Mouse (Mus musculus): ENCODE measurements around the gene Gm28845. TPM values are rescaled to one million over a fixed set of nuclear protein-coding genes. Genes with fewer than 3 reads are reported as not detected.
"Not testable (repeated sequence)": the region's sequence is repeated elsewhere in the genome, so short reads cannot be mapped to it uniquely, and the experiment has no call there.

The Gm28845 gene
- polyA plus RNA-seq, 1 experiment from 2014 or later, result not detected

- Histone ChIP-seq H3K27me3 (ENCODE audit: insufficient read depth, poor library complexity, severe bottlenecking) (no peaks in the 10 kb centered on the region), H3K9me3 (no peaks in the 10 kb centered on the region), H3K4me1 (no peaks in the 10 kb centered on the region), H3K4me3 (no peak overlapping the region), H3K27ac (no peak overlapping the region), H3K36me3 (no peaks in the 10 kb centered on the region)
- WGBS, result 55% methylated on average over 2 of the region's 2 CpGs
- no peak for DNase-seq (ENCODE audit: low spot score)
Measured at GRCm38 (mm10) chr1:65090370-65090769, 29.0 kb downstream of the Gm28845 start.

GRCm38 (mm10) chr1:65088567-65089356, 30.6 kb downstream of the Gm28845 start:
- Histone ChIP-seq H3K9me3 (no peaks in the 10 kb centered on the region), H3K27ac (no peak overlapping the region), H3K4me3 (no peak overlapping the region), H3K4me1 (no peaks in the 10 kb centered on the region), H3K36me3 (no peaks in the 10 kb centered on the region), H3K27me3 (ENCODE audit: insufficient read depth, poor library complexity, severe bottlenecking) (no peaks in the 10 kb centered on the region)
- no peak for DNase-seq (ENCODE audit: low spot score)
- WGBS, result 70% methylated on average over 6 of the region's 6 CpGs

- WGBS, result 42% methylated on average over 7 of the region's 7 CpGs
- no peaks in the 10 kb centered on the region for H3K9me3 ChIP-seq
- H3K27ac ChIP-seq, result no peak within 1 kb of the TSS
- 0 out of 2 replicates have a peak, but pooled peaks cover 3% of the 10 kb centered on the region for H3K4me1 ChIP-seq
- H3K4me3 ChIP-seq, result 0 out of 2 replicates have a peak within 1 kb of the TSS, but pooled peaks have one; percentile 5
- H3K27me3 ChIP-seq (ENCODE audit: insufficient read depth, poor library complexity, severe bottlenecking), result 0 out of 2 replicates have a peak, but pooled peaks cover 4% of the 10 kb centered on the region
- DNase-seq (ENCODE audit: low spot score), result no peak
- no peaks in the 10 kb centered on the region for H3K36me3 ChIP-seq
Measured at GRCm38 (mm10) chr1:65082188-65082587, 37.2 kb downstream of the Gm28845 start, which contains the start of gene Crygb. Gene Crygb, minus strand, starts transcription at chr1:65082288.

GRCm38 (mm10) chr1:65075607-65076006, 43.8 kb downstream of the Gm28845 start:
- Histone ChIP-seq H3K9me3 (no peaks in the 10 kb centered on the region), H3K27ac (no peak overlapping the region), H3K36me3 (no peaks in the 10 kb centered on the region), H3K4me1 (no peaks in the 10 kb centered on the region), H3K27me3 (ENCODE audit: insufficient read depth, poor library complexity, severe bottlenecking) (no peaks in the 10 kb centered on the region), H3K4me3 (no peak overlapping the region)
- DNase-seq (ENCODE audit: low spot score), result no peak
- 14% methylated on average over 5 of the region's 5 CpGs for WGBS

GRCm38 (mm10) chr1:65073589-65073988, 45.8 kb downstream of the Gm28845 start, which contains the start of gene Crygc:
Gene Crygc, minus strand, starts transcription at chr1:65073689.
- no peaks in the 10 kb centered on the region for H3K36me3 ChIP-seq
- H3K4me1 ChIP-seq, result no peaks in the 10 kb centered on the region
- no peak for DNase-seq (ENCODE audit: low spot score)
- WGBS, result 70% methylated on average over 6 of the region's 6 CpGs
- H3K9me3 ChIP-seq, result no peaks in the 10 kb centered on the region
- no peak within 1 kb of the TSS for H3K4me3 ChIP-seq
- no peak within 1 kb of the TSS for H3K27ac ChIP-seq
- no peaks in the 10 kb centered on the region for H3K27me3 ChIP-seq (ENCODE audit: insufficient read depth, poor library complexity, severe bottlenecking)

GRCm38 (mm10) chr1:65067842-65068241, 51.5 kb downstream of the Gm28845 start:
- Histone ChIP-seq H3K9me3 (no peaks in the 10 kb centered on the region), H3K36me3 (no peaks in the 10 kb centered on the region), H3K4me3 (no peak overlapping the region), H3K27ac (no peak overlapping the region), H3K4me1 (no peaks in the 10 kb centered on the region), H3K27me3 (ENCODE audit: insufficient read depth, poor library complexity, severe bottlenecking) (no peaks in the 10 kb centered on the region)
- DNase-seq (ENCODE audit: low spot score), result no peak

- Histone ChIP-seq H3K4me1 (no peaks in the 10 kb centered on the region), H3K27me3 (ENCODE audit: insufficient read depth, poor library complexity, severe bottlenecking) (no peaks in the 10 kb centered on the region), H3K36me3 (no peaks in the 10 kb centered on the region), H3K4me3 (no peak overlapping the region), H3K9me3 (no peaks in the 10 kb centered on the region), H3K27ac (no peak overlapping the region)
- WGBS, result 90% methylated on average over 15 of the region's 15 CpGs
- DNase-seq (ENCODE audit: low spot score), result no peak
Measured at GRCm38 (mm10) chr1:65064201-65064600, 55.2 kb downstream of the Gm28845 start.

GRCm38 (mm10) chr1:65063352-65063751, 56.0 kb downstream of the Gm28845 start, which contains the start of gene Crygd:
Gene Crygd, minus strand, starts transcription at chr1:65063452.
- Histone ChIP-seq H3K36me3 (no peaks in the 10 kb centered on the region), H3K4me3 (no peak within 1 kb of the TSS), H3K27ac (no peak within 1 kb of the TSS), H3K4me1 (no peaks in the 10 kb centered on the region), H3K27me3 (ENCODE audit: insufficient read depth, poor library complexity, severe bottlenecking) (no peaks in the 10 kb centered on the region), H3K9me3 (no peaks in the 10 kb centered on the region)
- no peak for DNase-seq (ENCODE audit: low spot score)
- WGBS, result 82% methylated on average over 8 of the region's 8 CpGs

GRCm38 (mm10) chr1:65052140-65052539, 67.2 kb downstream of the Gm28845 start:
- Histone ChIP-seq H3K4me3 (no peak overlapping the region), H3K4me1 (peaks cover 7% of the 10 kb centered on the region), H3K27me3 (ENCODE audit: insufficient read depth, poor library complexity, severe bottlenecking) (no peaks in the 10 kb centered on the region), H3K9me3 (no peaks in the 10 kb centered on the region), H3K36me3 (no peaks in the 10 kb centered on the region), H3K27ac (no peak overlapping the region)
- 15% methylated on average over 2 of the region's 2 CpGs for WGBS
- DNase-seq (ENCODE audit: low spot score), result no peak

- H3K27me3 ChIP-seq (ENCODE audit: insufficient read depth, poor library complexity, severe bottlenecking), result no peaks in the 10 kb centered on the region
- H3K9me3 ChIP-seq, result no peaks in the 10 kb centered on the region
- no peak overlapping the region for H3K27ac ChIP-seq
- DNase-seq (ENCODE audit: low spot score), result no peak
- no peaks in the 10 kb centered on the region for H3K36me3 ChIP-seq
- H3K4me1 ChIP-seq, result peaks cover 7% of the 10 kb centered on the region
- H3K4me3 ChIP-seq, result no peak overlapping the region
- 57% methylated on average over 7 of the region's 7 CpGs for WGBS
Measured at GRCm38 (mm10) chr1:65051696-65052095, 67.7 kb downstream of the Gm28845 start.

GRCm38 (mm10) chr1:65050952-65051351, 68.4 kb downstream of the Gm28845 start, which contains the start of gene Cryge:
Gene Cryge, minus strand, starts transcription at chr1:65051149.
- H3K27ac ChIP-seq; H3K9me3 ChIP-seq; DNase-seq (ENCODE audit: low spot score); H3K4me3 ChIP-seq; H3K27me3 ChIP-seq (ENCODE audit: insufficient read depth, poor library complexity, severe bottlenecking); H3K36me3 ChIP-seq; H3K4me1 ChIP-seq: not testable (repeated sequence)
- 82% methylated on average over 11 of the region's 12 CpGs for WGBS
